8 mouse cellular contexts compared by ENCODE assay signal in the genomic region with DNA sequence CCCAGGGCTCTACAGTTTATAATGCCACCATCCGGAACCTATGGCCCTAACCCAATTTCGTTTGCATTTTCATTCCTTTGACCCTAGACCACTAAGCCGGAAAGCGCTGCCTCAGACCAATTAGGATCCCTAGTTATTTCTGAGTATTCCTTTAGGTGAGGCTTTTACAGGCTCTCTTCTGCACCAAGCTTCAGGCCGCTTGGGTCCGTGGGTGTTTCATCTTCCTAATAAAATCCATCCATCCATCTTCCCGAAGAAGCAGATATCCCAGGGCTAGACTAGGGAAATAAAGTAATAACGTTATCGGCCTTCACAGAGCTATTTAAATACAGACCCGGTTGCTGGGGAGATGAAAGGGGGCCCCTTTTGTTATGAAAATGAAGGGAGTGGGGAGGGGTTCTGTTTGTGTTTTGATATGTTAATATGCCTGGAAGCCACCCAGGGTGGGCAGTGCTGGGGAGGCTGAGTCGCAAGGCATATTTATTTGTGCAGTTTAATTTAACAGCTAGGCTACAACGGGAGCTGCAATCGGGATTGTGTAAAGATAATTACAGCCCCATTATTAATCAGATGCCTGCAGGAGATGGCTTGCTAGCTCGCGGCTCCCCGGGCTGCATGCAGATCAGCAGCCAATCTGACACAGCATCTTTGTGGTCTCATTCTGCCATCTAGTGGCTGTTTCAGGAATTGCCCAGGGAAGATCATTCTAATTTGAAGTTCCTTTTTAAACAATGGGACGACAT.
DNase-seq lines count a peak whose midpoint lies in the region; ATAC-seq and TF ChIP-seq lines count a peak whose summit lies in the region.

No protein-coding gene starts in this region.

- H3K27ac ChIP-seq in cortical plate, adult 2 months (ENCODE audit: insufficient read depth, low read length): no peak overlapping the region

- DNase-seq in adrenal gland, adult 18-20 months (ENCODE audit: low spot score in 2 of 2): peak; percentile 75 to 83
- peak; percentile 79 for DNase-seq in gastrocnemius, postnatal 10 days
- DNase-seq in induced T-regulatory cell, adult 2 months (ENCODE audit: low read depth): peak; percentile 81
- peak; percentile 66 to 73 for DNase-seq in left cerebral cortex, adult 8-10 months (ENCODE audit: low spot score in 2 of 2)
- peak; percentile 93 to 96 for DNase-seq in right cerebral cortex, adult 2 months (ENCODE audit: low spot score in 2 of 2)
- peak; percentile 66 to 73 for DNase-seq in urinary bladder, postnatal 36 days (ENCODE audit: low spot score in 2 of 2)

- H3K4me3 ChIP-seq in cortical plate, adult 2 months (ENCODE audit: insufficient read depth, low read length): peak overlapping the region; percentile 33; the same call in 1 of the 2 replicates

- ATAC-seq in megakaryocyte progenitor cell, adult 5-6 weeks (replicated peaks; ENCODE audit: poor library complexity): peak; percentile 92

- no peaks in the 10 kb centered on the region for H3K4me1 ChIP-seq in cortical plate, adult 2 months (ENCODE audit: control insufficient read depth, insufficient read depth, low read length)

- peak; percentile 85 for TF ChIP-seq CTCF in cortical plate, adult 2 months (IDR thresholded peaks at IDR 0.05; ENCODE audit: extremely low read depth, insufficient read depth, low read length)

- TF ChIP-seq POLR2A in cortical plate, adult 2 months (IDR thresholded peaks at IDR 0.05; ENCODE audit: extremely low read depth, insufficient read depth, low read length): no peak
